Mouse (Mus musculus) layer of hippocampus, postnatal 36 days (tissue): ENCODE results near the gene Gprc5d. TPM values are rescaled to one million over a fixed set of nuclear protein-coding genes. Genes with fewer than 3 reads are reported as not detected.

ENCODE experiments used
- DNase-seq, 2 experiments: peaks; one replicate each; pipeline ENCODE4 v3.0.0; 2022
- total RNA-seq, 2 experiments: library from RNA; stranded (reverse); gene quantifications; 2 replicates each; pipeline ENCODE4 v1.2.3; 2021

Gene Gprc5d
- total RNA-seq, 2 experiments from 2014 or later, result not detected

DNA sequence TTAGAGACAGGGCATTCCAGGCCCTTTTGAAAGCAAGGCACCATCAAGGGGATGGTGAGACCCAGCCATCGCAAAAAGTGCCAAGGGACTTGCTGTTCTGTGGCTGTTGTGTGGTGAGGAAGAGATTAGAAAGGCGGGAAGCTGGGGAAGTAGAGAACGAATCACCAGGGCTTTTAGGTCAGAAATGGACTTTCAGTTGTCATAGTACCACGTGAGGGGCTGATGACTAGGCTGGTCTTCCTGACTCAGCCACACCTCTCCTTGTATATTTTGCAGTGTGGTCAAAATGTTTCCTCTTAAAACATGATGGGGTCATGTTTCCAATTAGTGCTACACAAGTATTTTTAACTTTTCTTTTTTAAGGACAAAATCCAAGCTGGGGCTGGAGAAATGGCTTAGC is 17.7 kb upstream of the Gprc5d start:
- DNase-seq, result no peak

DNA sequence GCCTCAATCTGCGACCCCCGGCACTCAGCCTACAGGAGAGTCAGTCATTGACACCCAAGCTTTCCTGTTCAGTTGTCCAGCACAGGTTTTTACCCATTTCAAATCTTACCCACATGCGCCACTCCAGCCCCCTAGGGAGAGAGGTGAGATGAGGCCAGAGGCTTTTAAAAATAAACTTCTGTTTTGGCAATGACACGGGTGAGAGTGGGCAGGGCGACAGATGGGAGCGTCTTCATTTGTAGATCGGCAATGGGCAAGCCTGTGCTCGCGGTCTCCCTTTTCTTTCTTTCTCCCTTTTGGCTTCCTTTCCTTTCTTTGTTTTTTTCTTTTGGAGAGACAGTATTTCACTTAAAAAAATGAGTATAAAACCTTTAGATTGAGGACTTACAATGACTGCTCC is 15.4 kb upstream of the Gprc5d start:
- no peak for DNase-seq

GRCm38 (mm10) chr6:135133086-135133485 is 15.0 kb upstream of the Gprc5d start:
- DNase-seq, result no peak

DNA sequence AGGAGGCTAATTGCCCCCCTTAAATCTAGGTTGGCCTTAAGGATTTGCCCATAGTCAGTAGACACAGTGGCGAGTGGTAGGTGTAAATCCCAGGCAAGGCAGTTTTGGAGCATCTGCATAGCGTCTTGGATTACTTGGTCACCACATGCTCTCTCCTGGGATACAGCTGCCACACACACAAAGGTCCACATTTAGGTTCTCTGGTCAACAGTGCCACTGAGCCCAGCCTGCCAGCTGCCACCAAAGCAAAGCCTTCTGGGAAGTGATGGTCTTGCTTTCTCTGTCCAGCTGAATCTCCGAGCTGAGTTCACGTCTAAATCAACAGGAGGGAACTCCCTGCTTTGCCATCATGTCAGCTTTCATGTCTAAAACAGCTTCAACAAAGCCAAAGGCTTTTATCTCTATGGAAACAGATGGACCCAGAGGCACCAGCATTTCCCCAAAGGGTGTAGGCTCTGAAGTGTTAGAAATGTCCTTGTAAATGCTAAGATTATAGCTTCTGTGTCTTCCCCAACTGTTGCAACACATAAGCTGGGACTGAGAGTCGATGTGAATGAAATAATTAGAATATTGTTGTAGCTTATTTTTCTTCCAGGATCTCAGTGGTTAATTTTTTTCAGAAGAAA is 6.8 kb upstream of the Gprc5d start:
- no peak for DNase-seq

- DNase-seq, result no peak
Measured at GRCm38 (mm10) chr6:135116479-135116878, 1.6 kb downstream of the Gprc5d start.

DNA sequence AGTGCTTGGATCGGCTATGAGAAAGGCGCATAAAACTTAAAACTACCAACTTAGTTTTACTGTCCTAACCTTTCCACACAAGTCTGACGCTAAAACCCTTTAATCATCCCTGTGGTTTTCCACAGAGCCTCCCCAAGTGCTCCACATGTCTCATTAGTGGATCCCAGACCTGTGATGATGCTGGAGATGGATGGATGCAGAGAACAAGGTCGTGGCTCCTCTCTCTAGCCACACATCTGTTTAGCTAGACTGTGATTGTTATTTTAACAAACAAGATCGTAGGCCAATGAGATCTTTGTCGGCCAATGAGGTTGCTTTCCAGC is 5.0 kb downstream of the Gprc5d start:
- DNase-seq, result no peak

DNA sequence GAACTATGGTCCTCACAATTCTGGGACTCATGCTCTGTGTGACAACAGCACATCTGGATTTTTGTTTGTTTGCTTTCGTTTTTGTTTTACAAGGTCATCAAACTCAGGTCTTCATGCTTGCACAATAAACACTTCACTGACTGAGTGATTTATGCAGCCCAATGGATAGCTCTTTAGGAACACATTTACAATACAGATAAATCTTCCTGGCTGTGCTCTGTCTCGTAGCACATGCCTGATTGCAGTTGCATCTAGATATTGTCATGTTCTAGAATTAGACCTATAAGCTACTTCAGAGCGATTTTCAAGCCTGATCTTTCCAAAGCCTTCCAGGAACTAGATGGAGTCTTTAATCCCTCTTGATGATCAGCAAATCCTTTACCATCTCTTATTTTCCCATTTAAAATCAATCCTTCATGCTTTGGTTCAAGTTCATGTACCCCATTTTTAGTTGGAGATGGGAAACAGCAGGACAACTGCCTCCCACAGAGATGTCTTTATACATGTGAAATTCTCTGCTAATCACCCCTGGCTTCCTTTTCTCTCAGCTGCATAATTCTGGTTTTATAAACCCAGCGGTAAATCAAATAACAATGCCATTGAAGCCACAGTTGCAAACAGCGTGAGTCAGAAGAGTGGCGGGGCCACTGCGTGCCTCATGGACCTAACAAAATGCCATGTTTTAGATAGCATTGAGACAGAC is 5.5 kb downstream of the Gprc5d start:
- DNase-seq, result no peak

GRCm38 (mm10) chr6:135107014-135107413 is 11.1 kb downstream of the Gprc5d start:
- DNase-seq, result no peak

- no peak for DNase-seq
Measured at GRCm38 (mm10) chr6:135102736-135103303, 15.3 kb downstream of the Gprc5d start.

DNA sequence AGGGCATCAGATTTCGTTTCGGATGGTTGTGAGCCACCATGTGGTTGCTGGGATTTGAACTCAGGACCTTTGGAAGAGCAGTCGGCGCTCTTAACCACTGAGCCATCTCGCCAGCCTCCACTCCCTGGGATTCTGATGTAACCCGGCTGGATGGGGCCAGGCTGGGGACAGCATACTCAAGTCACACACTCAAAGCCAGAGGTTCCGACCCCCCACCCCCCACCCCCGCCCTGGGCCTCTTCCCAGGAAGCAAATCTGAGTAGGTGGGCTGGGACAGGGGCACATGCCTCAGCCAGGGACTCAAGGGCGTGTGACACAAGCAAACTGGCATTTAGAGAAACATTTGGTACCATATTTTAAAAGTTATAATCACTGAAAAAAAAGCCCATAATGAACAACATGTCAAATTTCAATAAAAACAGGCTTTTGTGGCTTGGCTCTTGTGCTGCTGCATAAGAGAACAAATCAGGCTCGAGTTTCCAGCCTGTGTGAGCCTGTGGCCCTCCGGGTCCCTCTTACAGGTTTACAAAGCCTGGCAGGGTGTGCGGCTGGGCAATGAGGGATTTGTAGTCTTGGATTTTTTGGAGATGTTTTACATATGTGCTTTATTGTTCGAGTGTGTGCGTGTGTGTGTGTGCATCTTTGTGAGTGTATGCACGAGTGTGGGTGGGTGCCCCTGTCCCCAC is 17.2 kb downstream of the Gprc5d start:
- no peak for DNase-seq

DNA sequence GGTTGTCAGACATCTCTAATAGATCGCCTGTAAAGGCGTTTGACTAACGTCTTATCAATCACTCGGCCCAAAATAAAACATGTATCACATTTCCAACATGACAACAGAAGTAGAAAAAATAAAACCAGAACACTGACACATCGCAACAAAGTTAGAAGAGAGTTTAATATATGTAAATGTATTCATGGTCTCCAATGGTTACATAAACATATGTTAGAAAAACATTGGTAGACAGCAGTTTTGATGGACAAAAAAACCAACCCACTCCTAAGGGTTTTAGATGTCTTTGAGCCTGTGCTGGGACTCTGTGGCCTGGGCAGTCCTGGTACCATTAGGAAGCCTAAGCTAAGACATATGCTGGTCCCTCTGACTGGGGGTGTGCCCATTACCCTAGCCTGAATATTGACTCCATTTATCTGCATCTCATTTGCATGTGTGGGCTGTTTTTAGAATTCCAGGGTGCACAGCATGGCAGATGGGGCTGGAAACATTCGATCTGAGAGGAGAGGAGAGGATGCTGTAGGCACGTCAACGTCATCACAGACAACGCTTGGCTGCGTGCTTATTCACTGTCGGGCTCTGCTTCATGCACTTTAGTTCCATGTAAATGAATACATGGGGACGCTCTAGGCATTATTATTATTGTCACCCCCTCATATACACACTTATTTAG is 25.1 kb downstream of the Gprc5d start:
- DNase-seq, result peak; percentile 57 to 70

GRCm38 (mm10) chr6:135090661-135091060 is 27.4 kb downstream of the Gprc5d start:
- no peak for DNase-seq

- peak; percentile 23 to 53 for DNase-seq
Measured at GRCm38 (mm10) chr6:135089786-135090185, 28.3 kb downstream of the Gprc5d start.

- peak; percentile 81 to 86 for DNase-seq
Measured at GRCm38 (mm10) chr6:135087721-135088451, 30.2 kb downstream of the Gprc5d start.

GRCm38 (mm10) chr6:135085703-135086102 is 32.4 kb downstream of the Gprc5d start:
- no peak for DNase-seq

DNA sequence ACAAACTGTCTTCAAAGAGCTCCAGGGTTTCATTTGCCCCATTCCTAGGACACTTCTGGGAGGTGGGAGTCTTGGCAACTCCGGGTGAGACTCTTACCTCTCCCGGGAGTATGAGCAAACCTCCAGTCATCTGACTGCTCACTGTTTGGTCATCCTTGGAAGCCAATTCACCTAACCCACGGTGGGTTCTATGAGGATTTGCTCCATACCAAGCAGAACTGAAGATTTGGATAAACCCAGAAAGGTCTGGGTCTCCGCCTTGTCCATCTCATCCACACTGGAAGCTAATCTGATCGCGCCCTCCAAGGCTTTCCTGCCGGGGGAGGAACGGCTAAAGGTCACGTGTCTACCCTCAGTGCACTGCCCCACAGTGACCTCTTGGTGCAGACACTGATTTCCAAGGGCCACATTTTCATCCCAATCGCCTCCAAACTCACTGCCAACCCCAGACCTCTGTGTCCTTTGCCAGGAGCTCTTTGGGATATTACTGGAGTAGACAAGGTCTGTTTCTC is 34.0 kb downstream of the Gprc5d start:
- no peak for DNase-seq

GRCm38 (mm10) chr6:135078420-135078819 is 39.7 kb downstream of the Gprc5d start:
- DNase-seq, result no peak

- DNase-seq, result no peak
Measured at GRCm38 (mm10) chr6:135076202-135076601, 41.9 kb downstream of the Gprc5d start.

DNA sequence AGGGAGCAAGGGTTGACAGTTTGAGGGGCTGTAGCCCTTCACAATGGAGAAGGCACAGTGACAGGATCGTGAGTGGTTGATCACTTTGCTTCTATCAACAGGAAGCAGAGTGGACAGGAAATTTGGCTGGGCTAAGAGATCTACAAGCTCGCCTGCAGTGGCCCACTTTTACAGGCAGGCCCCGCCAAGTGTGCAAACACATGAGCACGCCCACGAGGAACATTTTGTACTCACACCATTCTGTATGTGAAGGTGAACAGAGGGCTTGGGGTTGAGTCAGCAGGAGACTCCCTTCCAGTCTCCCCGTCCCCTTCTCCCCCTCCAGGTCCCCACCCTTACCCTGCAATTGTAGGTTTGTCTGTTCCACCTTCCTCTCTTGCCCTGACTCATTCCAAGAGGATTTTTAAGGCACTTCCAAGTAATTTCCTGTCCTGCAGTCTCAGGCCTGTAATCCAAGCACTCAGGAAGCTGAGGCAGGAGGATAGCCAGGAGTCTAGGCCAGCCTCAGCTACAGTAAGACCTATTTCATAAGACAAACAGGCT is 43.6 kb downstream of the Gprc5d start:
- DNase-seq, result no peak

GRCm38 (mm10) chr6:135070347-135070746 is 47.7 kb downstream of the Gprc5d start:
- DNase-seq, result no peak

DNA sequence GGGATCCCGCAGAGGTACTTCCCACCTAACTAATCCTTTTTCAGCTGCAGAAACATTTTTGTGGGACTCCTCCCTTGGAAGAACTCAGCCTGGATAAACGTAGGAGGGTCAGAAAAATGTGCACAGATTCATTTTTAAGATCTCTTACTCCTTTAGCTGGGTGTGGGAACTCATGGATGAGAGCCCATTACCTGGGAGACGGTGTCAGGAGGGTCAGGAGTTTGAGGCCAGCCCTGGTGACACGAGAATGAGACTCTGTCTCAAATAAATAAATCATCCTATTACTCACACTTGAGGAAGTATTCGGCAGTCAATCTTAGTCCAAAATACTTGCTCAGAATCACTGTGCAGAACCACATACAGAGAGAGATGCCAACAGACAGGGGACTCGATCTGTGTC is 48.2 kb downstream of the Gprc5d start:
- no peak for DNase-seq

GRCm38 (mm10) chr6:135068221-135068620 is 49.9 kb downstream of the Gprc5d start:
- DNase-seq, result no peak
